Mouse (Mus musculus) MN1 (cell line): ENCODE results near the gene Mageb1.
"Not testable (repeated sequence)": the region's sequence is repeated elsewhere in the genome, so short reads cannot be mapped to it uniquely, and the experiment has no call there.

Source experiments
- DNase-seq: peaks from one replicate; pipeline ENCODE4 v3.0.0-alpha.2; 2016; ENCODE audit warnings: low spot score

Mageb1 gene

DNA sequence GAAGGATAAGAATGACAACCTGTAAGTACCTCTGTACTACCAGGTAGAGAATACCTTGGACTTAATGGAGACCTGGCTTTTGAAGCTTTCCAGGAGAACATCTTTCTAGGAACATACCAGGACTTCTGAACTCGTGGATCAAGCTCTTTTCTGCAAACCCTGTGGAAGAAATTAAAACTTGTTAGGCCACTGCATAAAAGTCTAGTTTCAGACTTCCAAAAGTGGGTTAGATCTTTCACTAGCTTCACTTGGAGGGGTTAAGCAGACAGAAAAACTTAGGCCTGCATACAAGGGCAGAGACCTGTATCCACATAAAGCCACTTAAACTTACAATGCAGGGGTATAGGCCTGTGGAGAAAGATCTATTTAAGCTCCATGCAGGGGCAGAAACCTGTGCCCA is at the start of gene Mageb1:
Mageb1 (minus strand) TSS at position 101 of the 400 bp plus-strand sequence.
- DNase-seq, result not testable (repeated sequence)
